Mouse (Mus musculus): ENCODE results near the gene Psmb3. TPM values are rescaled to one million over a fixed set of nuclear protein-coding genes. Genes with fewer than 3 reads are reported as not detected.
A peak's percentile ranks its signal among the peaks of the same experiment; 100 is the strongest.

Gene Psmb3
- total RNA-seq, 2 experiments from 2014 or later = 227 to 235 TPM

DNA sequence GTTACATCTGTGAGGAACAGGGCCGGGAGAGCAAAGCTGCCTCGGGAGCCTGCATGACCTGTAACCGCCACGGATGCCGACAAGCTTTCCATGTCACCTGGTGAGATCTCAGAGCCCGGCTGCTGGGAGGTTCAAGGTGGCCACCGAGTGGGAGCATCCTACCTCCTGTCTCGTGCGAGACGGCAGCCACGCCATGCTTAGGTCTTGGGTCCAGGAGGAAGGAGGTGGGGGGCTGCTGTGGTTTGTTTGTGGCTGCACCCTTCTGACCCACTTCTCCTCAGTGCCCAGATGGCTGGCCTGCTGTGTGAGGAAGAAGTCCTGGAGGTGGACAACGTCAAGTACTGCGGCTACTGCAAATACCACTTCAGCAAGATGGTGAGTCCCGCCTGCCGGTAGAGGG lies 36.4 kb upstream of the Psmb3 start:
- no peak for DNase-seq

DNA sequence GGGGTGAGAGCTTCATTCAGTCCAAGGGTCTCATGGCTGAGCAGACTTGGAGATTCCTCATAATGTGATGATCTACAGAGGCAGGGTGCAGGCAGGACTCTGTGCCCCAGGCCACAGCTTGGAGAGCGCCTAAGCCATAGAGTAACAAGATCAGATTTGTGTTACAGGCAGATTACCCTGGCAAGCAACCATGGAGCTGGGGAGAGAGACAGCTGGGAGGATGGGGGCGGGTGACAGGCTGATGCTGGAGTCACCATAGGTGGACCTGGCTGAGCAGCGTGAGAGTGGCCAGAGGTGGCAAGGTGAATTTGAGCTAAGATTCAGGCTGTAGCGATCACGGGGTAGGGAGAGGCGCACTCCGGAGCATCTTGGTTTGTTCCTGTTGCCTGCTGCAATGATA lies 35.0 kb upstream of the Psmb3 start:
- DNase-seq = no peak

GRCm38 (mm10) chr11:97669268-97669667 lies 33.9 kb upstream of the Psmb3 start:
- no peak for DNase-seq

- DNase-seq = peak; percentile 34 to 64
Observed at GRCm38 (mm10) chr11:97669829-97670228, 33.4 kb upstream of the Psmb3 start.

DNA sequence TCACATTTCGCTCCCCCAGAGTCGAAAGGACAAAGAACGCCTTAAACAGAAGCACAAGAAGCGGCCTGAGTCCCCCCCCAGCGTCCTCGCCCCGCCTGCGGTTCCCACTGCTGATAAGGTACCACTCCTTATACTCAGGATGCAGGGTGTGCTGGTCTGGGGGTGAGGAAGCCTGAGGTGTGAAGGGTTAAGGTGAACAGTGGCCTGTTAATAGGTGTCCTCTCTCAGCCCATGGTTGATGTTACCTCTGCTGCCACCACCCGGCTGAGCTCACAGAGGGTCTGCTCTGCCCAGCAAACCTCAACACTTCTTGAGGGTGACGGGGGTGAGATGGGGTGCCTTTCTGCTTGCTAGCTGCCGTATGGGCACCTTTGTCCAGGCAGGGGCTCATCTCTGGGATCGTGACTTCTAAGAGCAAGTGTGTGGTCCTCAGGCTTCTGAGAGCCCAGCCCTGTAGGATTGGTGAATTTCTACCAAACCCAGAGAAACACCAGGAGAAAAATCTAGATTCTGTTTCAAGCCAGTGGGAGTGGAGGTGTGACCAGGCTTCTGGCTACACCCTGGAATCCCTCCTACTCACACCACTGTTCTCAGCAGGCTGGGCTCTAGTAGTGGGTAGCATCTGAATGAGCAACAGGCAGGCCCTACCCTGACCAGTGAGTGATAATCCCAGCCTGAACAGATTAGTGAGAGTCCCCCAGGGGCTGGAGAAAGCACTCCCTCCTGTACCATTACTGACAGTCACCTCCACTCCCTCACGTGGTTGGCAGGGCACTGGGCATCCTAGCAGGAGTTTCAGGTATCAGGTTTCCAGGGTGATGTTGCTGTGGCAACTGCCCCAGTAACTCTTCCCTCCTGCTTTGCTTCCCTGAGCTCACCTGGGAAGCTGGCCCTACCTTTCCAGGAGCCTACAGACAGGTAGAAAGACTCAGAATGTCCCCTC lies 32.7 kb upstream of the Psmb3 start:
- DNase-seq = no peak

GRCm38 (mm10) chr11:97671177-97671527 lies 32.0 kb upstream of the Psmb3 start:
- DNase-seq = no peak

GRCm38 (mm10) chr11:97673148-97673547 lies 30.1 kb upstream of the Psmb3 start:
- no peak for DNase-seq

- DNase-seq = no peak
Observed at GRCm38 (mm10) chr11:97676050-97676754, 27.0 kb upstream of the Psmb3 start.

DNA sequence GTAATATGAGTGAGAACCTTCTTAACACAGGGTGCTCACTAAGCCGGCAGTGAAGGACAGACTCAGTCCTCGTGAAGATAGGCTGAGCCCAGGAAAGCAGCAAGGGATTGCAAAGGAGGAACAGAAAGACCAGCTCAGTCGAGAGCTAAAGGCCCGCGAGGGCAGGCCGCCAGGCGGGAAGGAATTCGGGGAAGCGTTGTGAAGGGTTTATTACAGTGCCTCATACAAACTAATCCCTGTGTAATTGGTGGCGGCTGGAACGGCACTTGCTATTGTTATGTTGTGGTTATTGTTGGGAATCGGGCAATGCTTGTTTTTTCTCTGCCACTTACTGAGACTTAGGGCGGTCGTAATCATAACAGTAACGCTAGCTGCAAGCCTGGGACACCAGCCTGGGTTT lies 25.8 kb upstream of the Psmb3 start:
- no peak for DNase-seq

DNA sequence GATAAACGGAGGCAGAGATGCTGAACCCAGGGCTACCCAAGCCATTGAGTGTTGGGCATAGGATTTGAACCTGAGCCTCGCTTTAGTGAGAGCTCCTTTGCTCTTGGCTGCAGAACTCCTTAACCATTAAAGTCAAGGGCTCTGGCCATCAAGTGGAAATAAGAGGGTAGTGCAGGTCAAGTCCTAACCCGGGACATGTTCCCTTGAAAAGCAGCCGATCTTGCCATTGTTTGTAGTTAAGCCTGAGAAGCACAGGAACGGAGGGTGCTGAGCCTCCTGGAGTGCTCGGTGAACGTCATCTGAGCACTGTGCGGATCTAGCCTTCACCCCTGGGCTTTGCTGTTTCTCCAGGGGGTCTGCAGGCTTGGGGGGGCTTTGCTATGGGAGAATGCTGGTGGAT lies 25.4 kb upstream of the Psmb3 start:
- no peak for DNase-seq

DNA sequence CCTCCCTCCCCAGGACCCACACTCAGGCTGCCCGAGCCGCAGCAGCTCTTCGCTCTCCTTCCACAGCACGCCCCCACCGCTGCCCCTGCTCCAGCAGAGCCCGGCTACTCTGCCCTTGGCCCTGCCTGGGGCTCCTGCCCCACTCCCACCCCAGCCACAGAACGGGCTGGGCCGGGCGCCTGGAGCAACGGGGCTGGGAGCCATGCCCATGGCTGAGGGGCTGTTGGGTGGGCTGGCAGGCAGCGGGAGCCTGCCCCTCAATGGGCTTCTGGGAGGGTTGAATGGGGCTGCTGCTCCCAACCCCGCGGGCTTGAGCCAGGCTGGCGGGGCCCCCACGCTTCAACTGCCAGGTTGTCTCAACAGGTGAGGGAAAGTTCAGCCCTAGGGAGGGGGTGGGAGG lies 24.9 kb upstream of the Psmb3 start:
- DNase-seq = no peak

DNA sequence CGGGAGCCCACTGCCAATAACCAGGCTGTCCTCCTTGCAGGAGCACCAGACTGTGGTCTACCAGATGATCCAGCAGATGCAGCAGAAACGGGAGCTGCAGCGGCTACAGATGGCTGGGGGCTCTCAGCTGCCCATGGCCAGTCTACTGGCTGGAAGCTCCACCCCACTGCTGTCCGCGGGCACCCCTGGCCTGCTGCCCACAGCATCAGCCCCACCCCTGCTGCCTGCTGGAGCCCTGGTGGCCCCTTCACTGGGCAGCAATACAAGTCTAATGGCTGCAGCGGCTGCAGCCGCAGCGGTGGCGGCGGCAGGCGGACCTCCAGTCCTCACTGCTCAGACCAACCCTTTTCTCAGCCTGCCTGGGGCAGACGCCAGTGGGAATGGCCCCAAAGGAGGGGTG lies 22.8 kb upstream of the Psmb3 start:
- peak; percentile 30 to 61 for DNase-seq

DNA sequence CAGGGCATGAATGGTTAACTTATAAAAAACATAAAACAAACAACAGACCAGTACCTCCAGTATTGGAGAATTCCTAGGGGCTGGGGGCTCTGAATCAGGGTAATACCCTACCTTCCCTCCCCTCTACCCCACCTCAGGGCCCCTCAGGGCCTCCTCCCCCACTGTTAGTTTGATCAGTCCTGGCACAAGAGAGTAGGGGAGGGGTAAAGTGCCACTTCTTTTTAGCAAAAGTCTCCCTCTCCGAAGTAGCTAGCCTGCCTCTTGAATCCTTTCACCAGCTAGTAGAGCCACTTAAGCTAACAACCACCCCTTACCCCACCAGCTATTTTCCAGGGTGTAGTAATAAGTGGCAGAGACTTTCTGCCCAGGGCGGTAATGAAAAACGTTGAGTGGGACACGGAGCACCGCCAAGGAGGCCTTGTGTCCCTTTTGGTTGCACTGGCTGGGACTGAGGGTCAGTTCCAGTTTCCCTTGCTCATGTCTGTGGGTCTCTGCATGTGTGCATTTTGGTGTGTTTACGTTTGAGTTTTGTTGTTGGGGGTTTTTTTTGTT lies 20.6 kb upstream of the Psmb3 start:
- no peak for DNase-seq

GRCm38 (mm10) chr11:97684063-97684680 lies 19.0 kb upstream of the Psmb3 start:
- no peak for DNase-seq

DNA sequence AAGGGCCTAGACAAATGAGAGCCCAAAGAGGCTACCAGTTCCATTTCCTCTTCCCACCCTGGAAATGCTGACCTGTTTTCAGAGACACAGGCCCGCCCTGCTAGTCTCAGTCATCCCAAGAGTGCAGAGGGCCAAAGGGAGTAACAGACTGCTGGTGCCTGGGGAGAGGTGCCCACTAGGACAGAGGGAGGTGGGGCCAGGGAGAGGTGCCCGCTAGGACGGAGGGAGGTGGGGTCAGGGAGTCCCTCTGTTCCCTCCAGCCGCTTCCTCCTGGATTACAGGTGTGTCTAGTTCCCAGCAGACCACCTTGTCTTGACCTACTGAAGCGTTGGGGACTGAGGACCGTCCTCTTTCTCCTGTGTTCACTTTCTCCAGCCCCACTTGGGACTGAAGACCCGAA lies 18.4 kb upstream of the Psmb3 start:
- no peak for DNase-seq

DNA sequence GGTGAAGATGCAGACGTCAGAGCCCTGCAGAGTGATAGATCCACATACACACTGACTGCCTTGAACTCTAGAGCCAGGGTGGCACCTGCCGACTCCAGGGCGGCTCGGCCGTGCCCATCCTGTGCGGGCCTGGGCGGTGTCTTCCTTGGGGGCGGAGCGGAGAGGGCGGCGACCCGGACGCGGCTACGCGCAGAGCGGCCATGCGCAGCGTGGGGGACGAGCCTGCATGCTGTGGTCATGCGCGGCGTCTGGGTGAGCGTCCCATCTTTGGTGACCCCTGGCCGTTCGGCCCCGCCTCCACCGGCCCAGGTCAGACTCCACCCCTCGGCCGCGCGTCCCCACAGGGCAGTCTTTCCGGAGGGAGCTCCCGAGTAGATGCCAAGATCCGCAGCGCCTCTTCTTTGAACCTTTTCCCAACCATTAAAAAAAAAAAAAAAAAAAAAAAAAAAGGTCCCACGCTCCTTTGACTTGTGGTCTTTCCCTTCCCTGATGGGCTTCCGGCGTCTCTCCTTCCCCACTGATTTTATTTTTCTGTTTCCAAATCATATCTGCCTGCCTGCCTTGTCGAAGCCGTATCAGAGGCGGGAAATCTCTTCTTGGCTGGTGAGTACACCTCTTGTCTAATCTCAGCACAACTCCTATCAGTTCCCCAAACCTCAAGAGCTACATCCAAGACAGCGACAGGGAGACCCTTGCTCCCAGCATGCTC lies 17.4 kb upstream of the Psmb3 start, which contains the start of gene Cisd3:
Gene Cisd3 (plus strand): TSS at position 214 of the 709 bp plus-strand sequence.
- peak; percentile 99 for DNase-seq

DNA sequence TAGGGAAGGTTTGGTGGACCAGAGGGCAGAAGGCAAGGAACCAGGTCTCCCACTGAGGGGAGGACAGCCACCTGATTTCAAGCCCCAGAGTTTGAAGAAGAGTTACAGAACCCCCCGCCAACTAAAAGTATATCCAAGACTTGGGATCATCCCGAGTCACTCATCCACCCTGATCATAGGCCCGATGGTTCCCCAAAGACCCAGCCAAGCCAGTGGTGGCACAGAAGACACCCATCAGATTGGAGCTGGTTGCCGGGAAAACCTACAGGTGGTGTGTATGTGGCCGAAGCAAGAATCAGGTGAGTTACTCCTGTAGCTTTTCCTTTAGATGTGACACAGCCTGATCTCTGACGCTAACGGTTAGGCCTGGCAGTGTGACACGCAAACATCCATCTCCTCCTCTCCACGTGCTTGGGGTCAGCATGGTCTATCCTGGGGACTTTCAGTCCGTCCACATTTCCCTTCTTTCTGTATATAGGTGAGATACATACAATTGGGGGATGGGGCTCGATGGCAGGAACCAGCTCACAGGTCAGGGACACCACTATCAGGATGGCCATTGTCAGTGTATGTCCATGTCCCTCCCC lies 16.8 kb upstream of the Psmb3 start:
- DNase-seq = no peak

DNA sequence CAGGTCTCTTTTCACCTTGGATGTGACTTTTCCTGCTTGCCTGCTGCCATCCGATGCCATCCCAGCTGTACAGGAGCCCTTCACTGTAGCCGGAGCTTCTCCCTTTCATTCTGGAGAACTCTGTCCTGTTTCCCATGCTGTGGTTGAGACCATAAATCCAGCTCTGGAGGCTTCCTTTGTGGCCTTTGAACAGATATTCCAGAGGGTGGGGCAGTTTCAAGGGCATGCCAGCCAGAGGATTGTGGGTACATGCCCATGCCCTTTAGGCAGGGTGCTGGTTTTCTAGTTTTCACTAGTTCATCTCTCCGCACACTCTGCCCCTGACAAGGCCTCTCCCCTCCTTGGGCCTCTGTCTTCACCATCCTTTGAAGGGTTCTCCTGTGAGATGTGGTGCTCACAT lies 16.1 kb upstream of the Psmb3 start:
- peak; percentile 36 to 55 for DNase-seq

- peak; percentile 64 to 74 for DNase-seq
Observed at GRCm38 (mm10) chr11:97689861-97690260, 13.3 kb upstream of the Psmb3 start.

DNA sequence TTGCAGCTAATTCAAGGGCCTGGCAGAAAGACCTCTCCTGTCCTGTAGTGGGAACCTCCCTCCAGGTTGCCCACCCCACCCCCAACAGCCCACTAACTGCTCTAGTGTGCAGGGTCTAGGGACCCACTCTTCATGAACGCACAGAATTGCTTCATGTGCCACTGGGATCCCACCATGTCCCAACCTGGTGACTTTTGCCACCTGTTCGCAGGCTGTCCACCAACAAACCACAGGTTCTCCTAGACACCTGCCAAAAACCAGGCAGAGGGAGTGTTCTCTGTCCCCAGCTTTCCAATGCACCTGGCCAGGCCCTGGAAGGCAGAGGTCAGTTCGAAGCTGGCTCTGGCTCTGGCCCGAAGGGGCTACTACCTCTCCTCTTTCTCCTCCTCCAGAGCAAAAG lies 8.8 kb upstream of the Psmb3 start:
- no peak for DNase-seq

DNA sequence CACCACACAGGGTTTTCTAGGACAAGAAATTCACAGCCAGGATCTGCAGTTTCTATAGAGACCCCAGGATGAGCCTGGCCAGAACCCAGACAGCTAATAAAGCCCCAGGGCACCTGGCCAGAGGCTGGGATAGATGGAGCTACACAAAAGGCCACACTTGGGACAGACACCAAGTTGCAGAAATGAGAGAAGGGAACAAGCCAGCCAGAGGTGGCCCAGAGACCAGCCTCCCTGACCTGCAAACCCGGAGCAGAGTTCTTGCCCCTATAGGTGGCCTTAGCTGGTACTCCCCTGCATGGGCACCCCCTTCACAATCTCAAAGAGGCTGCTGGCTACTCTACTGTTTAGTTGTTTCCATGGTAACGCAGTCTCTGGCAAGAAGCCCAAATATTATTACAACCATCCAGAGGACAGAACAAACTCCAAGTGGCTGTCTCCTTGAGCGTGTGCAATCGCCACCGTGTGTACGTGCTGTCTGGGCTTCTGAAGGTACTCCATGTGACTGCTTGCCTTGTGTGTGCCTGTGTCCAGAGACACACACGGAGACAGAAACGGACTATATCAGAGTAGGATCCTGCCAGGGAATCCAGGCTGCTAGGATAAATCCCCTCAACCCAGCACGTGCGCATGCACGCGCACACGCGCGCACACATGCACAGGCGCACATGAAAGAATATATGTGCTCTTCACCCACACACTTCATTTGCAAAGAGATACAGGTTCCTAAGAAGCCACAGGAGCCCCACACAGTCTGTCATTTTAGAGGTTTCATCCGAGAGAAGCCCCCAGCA lies 8.1 kb upstream of the Psmb3 start:
- peak in 1 of 2 experiments; percentile 60 for DNase-seq

Data from adrenal gland, postnatal 36 days (tissue).